Mouse (Mus musculus) R1 (cell line): Measurements from ENCODE around the gene Eps8l3.

Experiments
- DNase-seq: peaks from one replicate; pipeline ENCODE4 v3.0.0-alpha.2; 2018; ENCODE audit warnings: low read depth, low spot score

Gene Eps8l3

GRCm38 (mm10) chr3:107895720-107896569 lies 18.9 kb downstream of the Eps8l3 start, which contains the start of gene Gstm5:
TSS of gene Gstm5 (plus strand) at chr3:107895821.
- peak; percentile 51 for DNase-seq

GRCm38 (mm10) chr3:107898691-107899090 lies 21.7 kb downstream of the Eps8l3 start:
- DNase-seq, result no peak

- DNase-seq, result no peak
These were observed 24.1 kb downstream of the Eps8l3 start for GRCm38 (mm10) chr3:107900955-107901673.

- DNase-seq, result no peak
These were observed 28.9 kb downstream of the Eps8l3 start for GRCm38 (mm10) chr3:107905942-107906341.

GRCm38 (mm10) chr3:107916674-107917073 lies 39.6 kb downstream of the Eps8l3 start:
- no peak for DNase-seq

- peak; percentile 73 for DNase-seq
These were observed 40.1 kb downstream of the Eps8l3 start for GRCm38 (mm10) chr3:107917097-107917496.

- DNase-seq, result peak; percentile 78
These were observed 40.9 kb downstream of the Eps8l3 start for GRCm38 (mm10) chr3:107917783-107918408.

- no peak for DNase-seq
These were observed 43.3 kb downstream of the Eps8l3 start for GRCm38 (mm10) chr3:107920348-107920747.

GRCm38 (mm10) chr3:107925335-107925734 lies 48.3 kb downstream of the Eps8l3 start:
- no peak for DNase-seq

- no peak for DNase-seq
These were observed 50.8 kb downstream of the Eps8l3 start for GRCm38 (mm10) chr3:107927841-107928240.

GRCm38 (mm10) chr3:107928691-107929090 lies 51.7 kb downstream of the Eps8l3 start:
- DNase-seq, result no peak

GRCm38 (mm10) chr3:107929243-107929642 lies 52.2 kb downstream of the Eps8l3 start:
- no peak for DNase-seq

- DNase-seq, result no peak
These were observed 52.7 kb downstream of the Eps8l3 start for GRCm38 (mm10) chr3:107929731-107930130.

GRCm38 (mm10) chr3:107931134-107931533 lies 54.1 kb downstream of the Eps8l3 start:
- DNase-seq, result no peak

- DNase-seq, result peak; percentile 99
These were observed 54.6 kb downstream of the Eps8l3 start, which contains the start of gene Gstm7 for GRCm38 (mm10) chr3:107931670-107932069. TSS of gene Gstm7 (minus strand) at chr3:107931817.

- no peak for DNase-seq
These were observed 55.1 kb downstream of the Eps8l3 start for GRCm38 (mm10) chr3:107932128-107932527.

GRCm38 (mm10) chr3:107935268-107935667 lies 58.2 kb downstream of the Eps8l3 start:
- DNase-seq, result no peak

- DNase-seq, result no peak
These were observed 58.9 kb downstream of the Eps8l3 start for GRCm38 (mm10) chr3:107935888-107936287.

GRCm38 (mm10) chr3:107939403-107939802 lies 62.4 kb downstream of the Eps8l3 start:
- DNase-seq, result peak; percentile 69

GRCm38 (mm10) chr3:107939830-107940229 lies 62.8 kb downstream of the Eps8l3 start:
- no peak for DNase-seq

- DNase-seq, result no peak
These were observed 63.5 kb downstream of the Eps8l3 start for GRCm38 (mm10) chr3:107940524-107940923.

- DNase-seq, result no peak
These were observed 64.2 kb downstream of the Eps8l3 start for GRCm38 (mm10) chr3:107941261-107941660.
